Mouse (Mus musculus): ENCODE data around the gene Spata33. TPM values are rescaled to one million over a fixed set of nuclear protein-coding genes. Genes with fewer than 3 reads are reported as not detected.
"Not testable (repeated sequence)": the region's sequence is repeated elsewhere in the genome, so short reads cannot be mapped to it uniquely, and the experiment has no call there.

The Spata33 gene
- total RNA-seq, 2 experiments from 2014 or later = 42.9 to 48.5 TPM

DNA sequence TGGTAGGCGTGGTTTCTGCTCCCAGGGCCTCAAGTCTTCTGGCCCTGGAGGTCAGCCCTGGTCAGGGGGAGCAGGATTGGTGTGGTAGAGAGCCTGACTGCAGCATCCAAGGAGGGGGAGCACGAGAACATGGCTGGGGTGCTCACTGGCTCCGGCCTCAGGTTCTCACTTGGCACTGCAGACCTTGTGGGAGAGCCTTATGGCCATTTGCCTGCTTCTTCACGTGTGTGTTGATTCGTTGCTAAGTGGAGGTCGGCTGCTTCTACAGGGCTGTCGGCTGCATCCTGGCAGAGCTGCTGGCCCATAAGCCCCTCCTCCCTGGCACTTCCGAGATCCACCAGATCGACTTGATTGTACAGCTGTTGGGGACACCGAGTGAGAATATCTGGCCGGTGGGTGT, 17.7 kb downstream of the Spata33 start:
- intact Hi-C loops (cut with DNase I); DNase-seq: not testable (repeated sequence)

DNA sequence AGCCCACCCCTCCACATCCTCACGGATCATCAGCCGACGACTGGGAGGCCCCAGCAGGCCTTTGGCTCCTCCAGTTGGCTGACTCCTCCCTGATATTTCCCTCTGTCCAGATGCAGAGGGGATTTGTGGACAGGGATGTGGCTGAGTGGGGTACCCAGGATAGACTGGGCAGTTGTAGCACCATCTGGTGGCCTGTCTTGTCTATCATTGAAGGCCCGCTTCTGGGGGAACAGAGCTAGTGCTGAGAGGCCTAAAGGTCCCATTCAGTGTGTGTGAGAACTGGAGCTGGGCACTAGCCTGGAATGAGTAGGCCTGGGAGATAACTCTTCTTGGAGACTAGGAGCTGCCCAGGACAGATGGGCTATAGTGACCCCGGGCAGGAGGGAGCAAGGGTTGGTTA, 19.1 kb downstream of the Spata33 start:
- DNase-seq = peak; percentile 38 to 51
- intact Hi-C loops (cut with DNase I) = no loop called here

DNA sequence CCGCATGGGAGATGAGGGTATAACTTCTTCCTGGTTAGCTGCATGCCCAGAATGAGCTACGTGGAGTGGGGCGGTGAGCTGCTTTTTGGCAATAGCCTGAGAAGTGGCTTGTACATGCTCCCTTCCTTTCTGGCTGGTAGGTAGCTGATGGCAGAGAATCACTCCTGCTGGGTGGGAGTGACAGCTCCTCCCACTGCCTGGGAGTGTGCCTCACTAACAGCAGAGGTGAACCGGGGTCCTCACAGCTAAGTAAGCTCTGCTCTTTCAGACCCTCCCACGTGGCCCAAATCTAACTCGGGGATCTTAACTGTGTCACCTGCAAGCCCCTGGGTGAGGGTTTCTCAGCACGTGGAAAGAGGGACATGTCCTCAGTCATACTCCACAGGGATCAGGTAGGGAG, 19.9 kb downstream of the Spata33 start:
- intact Hi-C loops (cut with DNase I) = no loop called here
- DNase-seq = no peak

DNA sequence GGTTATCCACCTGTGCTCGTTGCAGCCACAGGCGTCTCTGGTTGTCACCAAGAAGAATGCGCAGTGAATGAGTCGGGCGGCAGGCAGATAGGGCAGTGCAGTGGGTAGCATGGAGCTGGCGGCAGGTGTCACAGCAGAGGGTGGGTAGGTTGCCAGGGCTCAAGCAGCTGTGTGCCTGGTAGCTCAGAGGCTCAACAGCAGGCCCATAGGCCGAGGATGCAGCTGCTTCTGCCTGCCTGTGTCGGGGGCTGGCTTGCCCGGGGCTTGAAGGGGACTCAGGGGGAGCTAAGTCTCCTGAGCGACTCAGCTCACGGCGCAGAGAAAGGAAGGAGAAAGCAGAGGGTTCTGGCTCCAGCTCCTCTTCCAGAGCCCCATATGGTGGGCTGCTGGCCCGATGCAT, 20.7 kb downstream of the Spata33 start:
- DNase-seq = no peak
- intact Hi-C loops (cut with DNase I) = no loop called here

DNA sequence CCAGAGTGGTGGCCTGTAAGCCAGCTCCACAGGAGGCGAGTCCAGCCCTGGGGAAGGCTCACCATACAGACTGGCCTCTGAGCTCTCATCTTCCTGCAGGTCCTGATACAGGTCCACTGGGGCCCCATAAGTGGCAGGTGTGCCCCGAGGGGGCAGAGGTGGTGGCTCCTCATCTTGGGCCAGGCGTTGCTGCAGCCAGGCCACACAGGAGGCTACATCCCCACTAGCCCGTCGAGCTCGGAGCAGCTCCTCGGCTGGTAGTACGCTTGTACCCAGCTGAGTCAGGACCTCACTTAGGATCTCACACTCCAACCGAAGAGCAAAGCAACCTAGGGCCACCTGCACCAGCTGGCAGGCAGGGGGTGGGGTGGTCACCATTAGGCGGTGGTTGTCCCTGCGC, 21.1 kb downstream of the Spata33 start:
- intact Hi-C loops (cut with DNase I) = no loop called here
- DNase-seq = no peak

DNA sequence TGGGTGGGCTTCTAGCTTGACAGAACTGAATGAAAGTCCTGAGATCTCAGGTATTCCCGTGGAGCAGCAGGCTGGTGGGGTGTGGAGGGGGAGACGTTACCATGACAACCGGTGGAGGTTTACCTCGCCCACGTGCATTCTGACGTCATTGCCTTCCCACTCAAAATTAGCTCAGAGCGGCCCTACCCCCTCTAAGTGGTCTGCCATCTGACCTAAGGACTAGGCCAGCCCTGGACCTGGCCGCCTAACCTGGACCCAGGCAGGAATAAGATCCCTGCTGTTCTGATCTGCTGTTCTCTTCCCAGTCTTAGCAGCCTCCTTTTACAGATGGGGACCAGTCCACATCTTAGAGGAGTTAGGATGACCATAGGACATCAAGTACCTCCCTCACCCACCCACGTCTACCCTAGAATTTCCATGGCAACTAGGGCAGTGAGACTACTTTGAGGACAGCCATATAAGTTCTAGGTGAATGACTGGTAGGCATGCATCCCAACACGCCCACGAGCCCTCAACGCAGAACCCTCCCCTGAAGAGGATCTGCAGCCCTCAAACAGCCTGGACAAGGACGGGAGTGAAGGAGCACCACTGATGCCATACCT, 22.4 kb downstream of the Spata33 start:
- intact Hi-C loops (cut with DNase I) = no loop called here

DNA sequence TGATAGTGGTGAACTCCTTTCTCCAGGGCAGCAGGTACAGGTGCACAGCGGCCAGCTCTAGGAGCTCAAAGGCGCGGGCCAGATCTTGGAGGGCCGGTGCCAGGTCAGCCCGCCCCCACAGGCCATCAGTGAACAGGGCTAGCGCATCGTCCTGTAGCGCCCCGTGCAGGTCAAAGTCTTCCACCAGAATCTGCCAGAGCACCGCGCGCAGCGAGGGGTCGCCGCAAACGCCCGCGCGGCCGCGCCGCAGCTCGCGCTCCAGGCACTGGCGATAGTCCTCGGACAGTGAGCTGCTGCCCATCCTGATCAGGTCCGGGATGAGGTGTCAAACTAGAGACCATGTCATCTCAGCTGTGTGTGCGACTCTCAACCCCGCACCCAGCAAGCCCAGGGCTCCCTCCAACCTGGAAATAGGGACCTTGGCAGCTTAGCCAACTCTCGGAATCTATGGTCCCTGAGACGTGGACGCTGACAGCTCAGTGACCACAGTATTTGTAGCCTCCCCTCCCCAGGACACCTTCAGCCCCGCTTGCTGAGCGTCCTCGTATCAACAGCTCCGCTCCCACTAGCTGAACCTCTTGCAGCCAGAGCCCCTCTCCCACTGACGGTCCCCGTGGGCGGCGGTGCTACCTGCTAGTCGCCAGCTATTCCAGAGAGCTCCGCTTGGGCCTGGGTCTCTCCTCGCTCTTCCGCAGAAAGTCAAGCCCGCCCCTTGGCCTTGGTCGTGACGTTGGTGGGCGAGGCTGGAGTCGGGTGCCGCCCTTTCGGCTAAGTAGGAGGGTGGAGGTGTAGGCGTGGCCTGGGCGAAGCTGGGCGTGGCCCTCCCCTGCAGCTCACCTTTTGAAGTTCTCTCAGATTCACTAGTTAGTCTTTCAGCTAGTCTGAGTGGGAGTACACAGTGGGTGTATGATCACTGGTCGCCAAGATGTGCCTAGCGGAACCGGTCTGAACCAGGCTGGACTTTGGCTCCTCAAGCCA, 23.2 kb downstream of the Spata33 start, which contains the start of gene Spata2l:
TSS of gene Spata2l (minus strand) at position 714 of the 978 bp plus-strand sequence.
- DNase-seq = peak; percentile 86 to 88
- intact Hi-C loops (cut with DNase I) = no loop called here

More for the DNA sequence above, 22.4 kb downstream of the Spata33 start:
- DNase-seq = no peak

DNA sequence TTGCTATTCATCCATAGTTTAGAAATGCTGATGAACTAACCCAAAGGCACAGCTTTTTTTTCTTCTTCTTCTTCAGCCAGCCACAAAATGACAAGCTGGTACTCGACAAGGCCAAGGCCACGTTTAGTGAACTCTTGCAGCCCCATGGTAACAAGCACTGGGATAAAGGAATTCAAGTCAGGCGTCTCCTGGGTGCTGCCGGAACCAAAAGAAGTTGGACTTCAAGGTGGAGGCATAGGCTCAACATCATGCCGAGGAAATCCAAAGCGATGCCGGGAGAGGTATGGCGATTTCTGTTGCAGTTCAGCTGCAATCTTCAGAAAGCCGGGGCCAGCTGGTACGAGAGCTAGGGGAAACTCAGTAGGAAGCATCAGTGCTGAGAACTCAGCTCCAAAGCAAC, 26.8 kb downstream of the Spata33 start:
- intact Hi-C loops (cut with DNase I) = no loop called here
- DNase-seq = no peak

DNA sequence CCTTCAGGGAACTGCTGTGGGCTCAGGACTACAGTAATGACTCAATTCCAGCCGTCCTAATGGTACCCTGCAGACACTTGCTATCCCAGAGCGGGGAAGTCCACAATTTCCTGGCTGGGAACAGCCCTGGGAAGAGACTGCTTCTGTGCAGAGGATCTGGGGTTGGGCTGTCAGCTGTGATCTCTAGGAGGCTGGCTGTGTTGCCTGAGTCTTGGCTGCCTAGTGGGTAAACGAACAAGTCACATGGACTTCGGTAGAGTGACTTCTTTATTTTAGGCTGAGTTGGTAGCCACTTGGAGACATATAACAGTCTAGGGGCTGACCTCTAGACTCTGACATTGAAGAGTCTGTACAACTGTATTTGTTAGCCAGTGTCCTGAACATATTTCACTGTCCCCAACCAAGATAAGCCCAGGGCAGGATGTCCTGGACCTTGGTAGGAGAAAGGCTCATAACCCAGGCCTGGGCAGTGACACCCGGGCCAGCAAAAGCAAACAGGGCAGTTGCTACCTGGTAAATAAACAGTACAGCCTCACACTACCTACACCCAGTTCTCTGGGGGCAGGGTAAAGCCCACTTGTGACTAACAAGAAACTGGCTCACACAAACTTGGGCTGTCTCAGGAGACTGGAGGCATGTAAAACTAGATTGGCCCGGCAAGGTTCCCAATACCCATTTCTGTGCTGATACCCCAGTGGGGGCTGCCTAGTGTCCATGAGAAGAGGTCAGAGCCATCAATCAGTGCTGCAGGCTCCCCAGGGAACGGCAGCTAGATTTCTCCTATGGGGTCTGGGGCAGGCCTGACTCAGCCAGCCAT, 29.7 kb downstream of the Spata33 start:
- no peak for DNase-seq
- intact Hi-C loops (cut with DNase I) = no loop called here

DNA sequence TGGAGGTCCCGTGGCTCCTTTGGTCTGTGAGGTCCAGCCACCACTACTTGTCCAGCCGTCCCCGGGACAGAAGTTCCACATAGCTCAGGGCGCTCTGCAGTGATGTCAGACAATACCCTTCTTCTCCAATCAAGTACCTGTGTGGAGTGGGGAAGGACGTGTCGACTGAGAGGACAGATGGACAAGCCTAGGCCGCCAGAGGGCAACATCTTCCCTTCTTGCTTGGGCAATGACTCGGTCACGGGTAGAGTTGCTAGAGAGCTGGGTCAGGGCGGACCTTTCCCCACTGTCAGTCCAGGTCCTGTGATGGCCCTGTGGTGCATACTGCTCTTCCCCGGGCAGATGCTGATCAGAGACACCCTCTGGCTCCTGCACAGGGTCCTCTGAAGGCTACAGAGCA, 30.4 kb downstream of the Spata33 start:
- intact Hi-C loops (cut with DNase I) = no loop called here
- DNase-seq = no peak

DNA sequence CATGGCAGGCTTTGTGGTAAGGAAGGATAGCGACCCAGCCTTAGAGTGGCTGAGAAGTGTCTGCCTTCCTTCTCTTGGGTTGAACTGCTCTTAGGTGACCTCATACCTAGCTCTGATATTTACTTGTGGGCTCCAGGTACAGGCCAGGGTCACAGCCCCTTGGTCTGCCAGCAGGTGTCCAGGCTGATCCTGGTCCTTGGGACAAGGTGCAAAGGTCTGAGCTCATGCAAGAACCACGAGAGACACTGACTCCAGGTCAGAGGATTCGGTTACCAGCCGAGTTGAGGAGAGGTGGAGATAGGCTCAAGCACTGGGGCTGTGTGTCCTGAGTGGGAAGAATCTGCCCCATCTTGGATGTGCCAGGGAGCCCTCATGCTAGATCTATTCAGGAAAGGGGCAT, 31.8 kb downstream of the Spata33 start:
- intact Hi-C loops (cut with DNase I) = no loop called here
- DNase-seq = no peak

DNA sequence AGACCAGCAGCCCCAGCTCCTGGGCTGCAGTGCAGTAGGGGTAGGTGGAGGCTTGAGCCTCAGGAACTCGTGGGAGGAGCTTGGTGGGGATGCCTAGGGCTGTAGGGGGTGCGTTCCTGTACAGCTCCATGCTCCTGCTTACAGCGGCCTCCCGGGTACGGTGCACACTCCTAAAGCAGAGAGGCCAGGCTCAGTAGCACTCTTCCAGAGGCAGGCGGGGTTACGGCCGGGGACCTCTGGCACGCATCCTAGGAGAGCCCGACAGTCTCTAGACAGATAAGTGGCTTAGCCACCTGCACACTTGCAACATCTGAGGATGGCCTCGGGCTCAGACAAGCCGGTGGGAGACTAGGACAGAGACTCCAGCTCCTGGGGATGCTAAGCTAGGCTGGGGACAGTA, 32.9 kb downstream of the Spata33 start:
- no peak for DNase-seq
- intact Hi-C loops (cut with DNase I) = no loop called here

DNA sequence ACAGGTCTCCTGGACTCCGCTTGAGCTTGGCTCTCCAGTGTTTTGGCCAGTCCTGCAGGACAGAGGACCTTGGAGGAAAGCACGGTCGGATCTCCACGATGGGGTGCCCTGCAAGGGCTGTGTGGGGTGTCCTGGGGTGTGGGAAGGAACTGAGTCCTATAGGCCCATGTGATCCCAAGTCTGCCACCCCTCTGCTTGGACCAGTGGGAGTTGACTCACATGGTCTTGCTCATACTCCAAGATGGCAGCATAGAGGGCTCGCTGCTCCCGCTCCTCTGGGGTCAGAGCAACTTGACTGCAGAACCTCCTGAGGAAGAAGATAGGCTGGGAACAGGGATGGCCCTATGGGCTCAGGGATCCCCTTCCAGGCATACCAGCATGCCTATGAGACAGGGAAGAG, 35.1 kb downstream of the Spata33 start:
- DNase-seq = no peak
- intact Hi-C loops (cut with DNase I) = no loop called here

DNA sequence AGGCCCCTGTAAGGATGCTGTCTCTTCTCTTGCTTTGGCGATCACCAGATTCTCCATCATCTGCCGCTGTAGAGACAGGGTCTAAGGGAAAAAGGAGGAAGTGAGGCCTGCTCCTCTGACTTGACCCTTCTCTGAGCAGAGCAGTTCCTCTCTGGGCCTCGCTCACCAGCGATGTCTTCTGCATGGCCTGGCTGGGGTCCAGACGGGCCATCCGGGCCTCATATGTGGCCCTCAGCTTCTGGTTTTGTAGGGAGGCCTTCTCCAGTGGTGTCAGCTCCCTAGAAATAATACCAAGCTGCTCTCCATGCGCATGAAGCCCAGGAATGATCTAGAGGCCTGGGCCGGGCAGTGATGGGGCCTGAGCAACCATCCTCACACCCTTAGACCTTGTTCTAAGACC, 36.0 kb downstream of the Spata33 start:
- intact Hi-C loops (cut with DNase I) = no loop called here
- DNase-seq = no peak

DNA sequence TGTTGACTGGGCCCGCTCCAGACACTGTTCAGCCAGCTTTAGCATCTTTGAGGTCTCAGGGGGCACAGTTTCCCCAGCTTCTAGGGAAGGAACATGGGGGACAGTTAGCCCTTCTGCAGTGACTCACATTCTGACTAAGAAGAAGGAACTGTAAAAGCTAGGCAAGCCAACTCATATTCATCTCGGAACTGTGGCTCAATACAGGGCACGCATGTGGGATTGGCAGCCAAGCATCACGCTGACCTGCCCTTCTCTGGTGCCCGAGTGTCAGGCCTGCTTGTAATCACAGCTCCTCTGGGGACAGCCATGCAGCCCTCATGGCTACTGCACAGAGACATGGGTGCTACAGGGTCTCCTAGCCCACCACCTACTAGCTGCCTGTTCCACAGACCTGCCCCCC, 38.3 kb downstream of the Spata33 start:
- DNase-seq = no peak
- intact Hi-C loops (cut with DNase I) = loop anchor here (5.0 kb wide), 1 partner anchor 39 kb away; the partner anchor contains the start of genes Chmp1a and Spata33

DNA sequence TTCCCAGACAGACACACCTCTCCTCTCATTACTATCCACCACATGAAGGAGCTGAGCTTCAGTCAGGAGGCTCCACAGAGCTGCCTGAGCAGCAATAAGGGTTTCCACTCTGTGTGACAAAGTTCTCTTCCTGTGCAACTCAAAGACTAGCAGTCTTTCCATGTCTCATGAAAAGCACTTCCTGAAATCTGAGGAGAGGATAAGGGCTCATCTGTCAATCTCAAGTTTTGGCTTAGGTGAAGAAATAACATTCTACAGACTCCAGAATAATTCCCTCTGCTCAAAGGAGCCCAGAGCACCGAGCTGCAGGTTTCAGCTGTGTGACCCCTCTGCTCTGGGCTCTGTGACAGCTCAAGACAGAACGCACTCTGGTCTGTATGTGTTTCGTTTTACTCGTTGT, 40.3 kb downstream of the Spata33 start:
- intact Hi-C loops (cut with DNase I) = loop anchor here (5.0 kb wide), 1 partner anchor 41 kb away; the partner anchor contains the start of genes Chmp1a and Spata33
- DNase-seq = no peak

DNA sequence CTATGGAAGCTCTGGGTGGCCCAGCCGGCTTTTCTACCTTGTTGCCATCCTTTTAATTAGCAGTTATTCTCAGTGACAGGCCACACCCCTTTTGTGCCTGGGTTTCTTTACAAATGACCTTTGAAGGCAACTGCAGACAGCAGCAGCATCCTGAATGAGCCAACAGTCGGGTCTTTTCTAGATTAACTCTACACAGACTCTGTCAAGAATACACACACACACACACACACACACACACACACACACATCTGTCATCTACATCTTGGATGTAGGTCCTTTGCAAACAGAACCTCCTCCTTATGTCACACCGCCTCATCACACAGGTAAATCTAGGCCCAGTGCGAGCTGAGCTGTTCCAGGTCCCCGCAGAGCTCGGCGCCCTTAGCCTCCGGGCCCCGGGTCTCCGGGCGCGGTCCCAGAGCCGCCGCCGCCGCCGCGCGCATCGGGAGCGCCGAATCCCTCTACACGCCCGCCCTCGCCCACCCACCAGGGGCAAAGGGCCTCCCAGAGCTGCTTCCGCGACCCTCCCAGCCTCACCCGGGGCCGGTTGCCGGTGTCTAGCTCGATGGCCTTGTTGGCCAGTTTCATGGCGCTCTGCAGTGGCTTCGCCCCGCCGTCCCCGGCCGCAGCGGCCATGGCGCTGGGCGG, 40.9 kb downstream of the Spata33 start:
- intact Hi-C loops (cut with DNase I) = loop anchor here (5.0 kb wide), 1 partner anchor 41 kb away; the partner anchor contains the start of genes Chmp1a and Spata33
- no peak for DNase-seq

DNA sequence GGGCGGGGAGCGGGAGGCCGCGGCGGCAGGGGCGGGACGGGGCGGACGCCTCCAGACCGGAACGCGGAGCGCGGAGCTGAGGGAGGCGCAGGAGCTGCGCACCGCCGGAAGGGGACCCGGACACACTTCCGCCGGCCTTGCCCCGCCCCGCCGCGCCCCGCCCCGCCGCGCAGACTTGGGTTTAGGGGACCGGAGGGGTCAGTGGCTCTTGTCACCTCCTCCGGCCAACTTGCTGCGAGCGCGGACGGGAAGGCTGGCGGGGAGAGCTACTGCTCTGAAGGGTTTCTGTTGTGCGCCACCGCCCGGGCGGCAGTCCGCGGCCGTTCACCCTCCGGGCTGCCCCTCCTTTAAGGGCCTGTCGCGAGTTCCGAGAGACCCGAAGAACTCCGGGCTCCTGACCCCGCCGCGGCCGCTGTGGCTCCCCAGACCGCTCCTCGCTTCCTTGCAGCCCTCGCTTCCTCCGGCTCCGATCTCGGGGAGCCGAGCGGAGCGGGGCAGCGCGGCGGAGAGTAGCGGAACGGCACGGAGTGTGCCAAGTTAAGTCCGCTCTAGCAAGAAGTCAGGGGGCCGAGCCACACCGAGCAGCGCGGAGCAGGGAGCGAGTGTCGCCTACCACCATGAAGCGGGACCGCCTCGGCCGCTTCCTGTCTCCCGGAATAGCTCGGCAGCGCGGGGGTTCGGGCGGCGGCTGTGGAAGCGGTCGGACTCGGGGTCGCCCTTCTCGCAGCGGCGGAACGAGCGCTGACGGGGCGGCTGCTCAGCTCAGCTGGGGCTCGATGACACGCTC, 41.7 kb downstream of the Spata33 start, which contains the start of the genes Zfp276 and Vps9d1:
TSS of gene Zfp276 (plus strand) at position 97 of the 787 bp plus-strand sequence.
TSS of gene Vps9d1 (minus strand) at position 250 of the 787 bp plus-strand sequence.
- intact Hi-C loops (cut with DNase I) = loop anchor here (5.0 kb wide), 1 partner anchor 42 kb away; the partner anchor contains the start of genes Chmp1a and Spata33
- peak; percentile 89 for DNase-seq

DNA sequence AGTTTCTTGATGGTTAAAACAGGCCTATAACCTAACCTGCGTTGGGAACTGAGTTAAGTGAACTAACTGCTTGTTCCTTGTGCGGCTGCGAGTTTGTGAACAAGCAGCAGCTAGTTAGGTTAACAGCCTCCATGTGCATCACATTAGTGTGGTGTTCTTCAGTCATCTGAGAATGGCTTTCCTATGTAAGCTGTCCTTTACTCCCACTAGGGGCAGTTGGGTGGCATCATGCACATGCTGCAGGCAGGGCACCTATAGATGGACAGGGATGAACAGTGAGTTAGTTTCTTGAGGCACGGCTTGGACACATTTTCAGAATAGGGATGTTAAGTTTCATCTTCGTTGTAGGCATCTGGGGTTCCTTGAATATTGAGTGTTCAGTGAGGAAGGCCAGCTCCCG, 42.5 kb downstream of the Spata33 start:
- intact Hi-C loops (cut with DNase I) = no loop called here
- no peak for DNase-seq

Measured in heart, postnatal 10 days (tissue).